Mouse (Mus musculus): ENCODE results near the gene Rnf224. TPM values are rescaled to one million over a fixed set of nuclear protein-coding genes. Genes with fewer than 3 reads are reported as not detected.

Gene Rnf224
- polyA plus RNA-seq, 1 experiment from 2014 or later: not detected

- peaks cover 5% of the 10 kb centered on the region for H3K36me3 ChIP-seq
- peak overlapping the region; percentile 91 for H3K27ac ChIP-seq
- peak overlapping the region; percentile 84 for H3K9ac ChIP-seq
- ATAC-seq (ENCODE audit: low FRiP score): peak; percentile 57
- 2% methylated on average over 45 of the region's 53 CpGs for WGBS
- peaks cover 22% of the 10 kb centered on the region for H3K4me1 ChIP-seq
- H3K4me2 ChIP-seq (replicated peaks): peak overlapping the region; percentile 81
- no peaks in the 10 kb centered on the region for H3K9me3 ChIP-seq (replicated peaks)
- H3K4me3 ChIP-seq: peak overlapping the region; percentile 72
- no peaks in the 10 kb centered on the region for H3K27me3 ChIP-seq
Observed at GRCm38 (mm10) chr2:25223681-25224491, 12.7 kb downstream of the Rnf224 start.

GRCm38 (mm10) chr2:25221331-25221772 lies 15.2 kb downstream of the Rnf224 start:
- Histone ChIP-seq H3K4me3 (no peak overlapping the region), H3K9ac (no peak overlapping the region), H3K4me2 (replicated peaks) (no peak overlapping the region), H3K27me3 (no peaks in the 10 kb centered on the region), H3K36me3 (peaks cover 5% of the 10 kb centered on the region), H3K4me1 (peaks cover 16% of the 10 kb centered on the region), H3K27ac (no peak overlapping the region), H3K9me3 (replicated peaks) (no peaks in the 10 kb centered on the region)
- 75% methylated on average over 5 of the region's 5 CpGs for WGBS
- no peak for ATAC-seq (ENCODE audit: low FRiP score)

- H3K27ac ChIP-seq: no peak within 1 kb of the TSS
- H3K9ac ChIP-seq: no peak within 1 kb of the TSS
- no peak within 1 kb of the TSS for H3K4me2 ChIP-seq (replicated peaks)
- peaks cover 7% of the 10 kb centered on the region for H3K4me1 ChIP-seq
- no peak within 1 kb of the TSS for H3K4me3 ChIP-seq
- no peaks in the 10 kb centered on the region for H3K9me3 ChIP-seq (replicated peaks)
- H3K27me3 ChIP-seq: peaks cover 7% of the 10 kb centered on the region; the same call in 1 of the 2 replicates
- no peak for ATAC-seq (ENCODE audit: low FRiP score)
- H3K36me3 ChIP-seq: peaks cover 5% of the 10 kb centered on the region
Observed at GRCm38 (mm10) chr2:25218445-25218844, 18.1 kb downstream of the Rnf224 start, which contains the start of gene Fam166a. TSS of gene Fam166a (plus strand) at chr2:25218745.

GRCm38 (mm10) chr2:25217666-25218065 lies 18.9 kb downstream of the Rnf224 start:
- H3K4me1 ChIP-seq: peaks cover 3% of the 10 kb centered on the region; the same call in 1 of the 2 replicates
- no peak overlapping the region for H3K9ac ChIP-seq
- H3K27me3 ChIP-seq: peaks cover 9% of the 10 kb centered on the region; the same call in 1 of the 2 replicates
- peaks cover 5% of the 10 kb centered on the region for H3K36me3 ChIP-seq
- no peak overlapping the region for H3K27ac ChIP-seq
- H3K4me3 ChIP-seq: no peak overlapping the region
- H3K4me2 ChIP-seq (replicated peaks): no peak overlapping the region
- no peaks in the 10 kb centered on the region for H3K9me3 ChIP-seq (replicated peaks)
- ATAC-seq (ENCODE audit: low FRiP score): no peak
- WGBS: 67% methylated on average over 2 of the region's 2 CpGs

- ATAC-seq (ENCODE audit: low FRiP score): no peak
- no peaks in the 10 kb centered on the region for H3K9me3 ChIP-seq (replicated peaks)
- H3K4me2 ChIP-seq (replicated peaks): no peak within 1 kb of the TSS
- H3K27me3 ChIP-seq: peaks cover 9% of the 10 kb centered on the region; the same call in 1 of the 2 replicates
- WGBS: 71% methylated on average over 3 of the region's 3 CpGs
- H3K36me3 ChIP-seq: no peaks in the 10 kb centered on the region
- H3K4me1 ChIP-seq: peaks cover 17% of the 10 kb centered on the region
- no peak within 1 kb of the TSS; the same call in 1 of the 2 replicates for H3K9ac ChIP-seq
- H3K27ac ChIP-seq: no peak within 1 kb of the TSS
- no peak within 1 kb of the TSS for H3K4me3 ChIP-seq
Observed at GRCm38 (mm10) chr2:25214444-25214843, 22.1 kb downstream of the Rnf224 start, which contains the start of gene Stpg3. TSS of gene Stpg3 (minus strand) at chr2:25214637.

GRCm38 (mm10) chr2:25213266-25213865 lies 23.2 kb downstream of the Rnf224 start:
- H3K36me3 ChIP-seq: no peaks in the 10 kb centered on the region
- ATAC-seq (ENCODE audit: low FRiP score): no peak
- no peak overlapping the region; the same call in 1 of the 2 replicates for H3K9ac ChIP-seq
- H3K27me3 ChIP-seq: peaks cover 9% of the 10 kb centered on the region; the same call in 1 of the 2 replicates
- peaks cover 24% of the 10 kb centered on the region for H3K4me1 ChIP-seq
- no peak overlapping the region for H3K27ac ChIP-seq
- 62% methylated on average over 23 of the region's 23 CpGs for WGBS
- H3K4me2 ChIP-seq (replicated peaks): no peak overlapping the region
- no peak overlapping the region for H3K4me3 ChIP-seq
- no peaks in the 10 kb centered on the region for H3K9me3 ChIP-seq (replicated peaks)

GRCm38 (mm10) chr2:25211121-25211670 lies 25.4 kb downstream of the Rnf224 start, which contains the start of gene Nelfb:
TSS of gene Nelfb (minus strand) at chr2:25211489.
- Histone ChIP-seq H3K36me3 (peaks cover 11% of the 10 kb centered on the region), H3K9ac (peak within 1 kb of the TSS; percentile 84), H3K4me2 (replicated peaks) (peak within 1 kb of the TSS; percentile 95), H3K27ac (peak within 1 kb of the TSS; percentile 86), H3K27me3 (peaks cover 9% of the 10 kb centered on the region; the same call in 1 of the 2 replicates), H3K4me1 (peaks cover 24% of the 10 kb centered on the region), H3K9me3 (replicated peaks) (no peaks in the 10 kb centered on the region), H3K4me3 (peak within 1 kb of the TSS; percentile 68)
- under 1% methylated on average over 44 of the region's 44 CpGs for WGBS
- peak; percentile 95 for ATAC-seq (ENCODE audit: low FRiP score)

GRCm38 (mm10) chr2:25210686-25211085 lies 25.9 kb downstream of the Rnf224 start:
- Histone ChIP-seq H3K27me3 (peaks cover 9% of the 10 kb centered on the region; the same call in 1 of the 2 replicates), H3K4me3 (peak overlapping the region; percentile 68), H3K27ac (peak overlapping the region; percentile 86), H3K4me1 (peaks cover 24% of the 10 kb centered on the region), H3K9me3 (replicated peaks) (no peaks in the 10 kb centered on the region), H3K9ac (peak overlapping the region; percentile 84), H3K4me2 (replicated peaks) (peak overlapping the region; percentile 95), H3K36me3 (peaks cover 16% of the 10 kb centered on the region)
- under 1% methylated on average over 24 of the region's 24 CpGs for WGBS
- ATAC-seq (ENCODE audit: low FRiP score): peak; percentile 61

- Histone ChIP-seq H3K4me2 (replicated peaks) (no peak overlapping the region), H3K27me3 (no peaks in the 10 kb centered on the region), H3K4me3 (no peak overlapping the region), H3K9me3 (replicated peaks) (no peaks in the 10 kb centered on the region), H3K4me1 (peaks cover 24% of the 10 kb centered on the region), H3K9ac (no peak overlapping the region), H3K27ac (no peak overlapping the region), H3K36me3 (peaks cover 47% of the 10 kb centered on the region)
- ATAC-seq (ENCODE audit: low FRiP score): no peak
- 90% methylated on average over 1 of the region's 1 CpGs for WGBS
Observed at GRCm38 (mm10) chr2:25207593-25207992, 29.0 kb downstream of the Rnf224 start.

GRCm38 (mm10) chr2:25203631-25204214 lies 32.9 kb downstream of the Rnf224 start:
- no peak overlapping the region for H3K4me3 ChIP-seq
- H3K27me3 ChIP-seq: no peaks in the 10 kb centered on the region
- no peak overlapping the region for H3K9ac ChIP-seq
- H3K9me3 ChIP-seq (replicated peaks): no peaks in the 10 kb centered on the region
- 76% methylated on average over 4 of the region's 4 CpGs for WGBS
- ATAC-seq (ENCODE audit: low FRiP score): no peak
- H3K4me2 ChIP-seq (replicated peaks): no peak overlapping the region
- H3K4me1 ChIP-seq: peaks cover under 1% of the 10 kb centered on the region; the same call in 1 of the 2 replicates
- no peak overlapping the region for H3K27ac ChIP-seq
- peaks cover 83% of the 10 kb centered on the region for H3K36me3 ChIP-seq

- ATAC-seq (ENCODE audit: low FRiP score): no peak
- peaks cover 70% of the 10 kb centered on the region for H3K36me3 ChIP-seq
- peaks cover 21% of the 10 kb centered on the region for H3K27me3 ChIP-seq
- H3K4me1 ChIP-seq: peaks cover 10% of the 10 kb centered on the region; the same call in 1 of the 2 replicates
- H3K4me3 ChIP-seq: no peak overlapping the region
- 95% methylated on average over 2 of the region's 2 CpGs for WGBS
- no peak overlapping the region for H3K4me2 ChIP-seq (replicated peaks)
- H3K9ac ChIP-seq: no peak overlapping the region
- no peaks in the 10 kb centered on the region for H3K9me3 ChIP-seq (replicated peaks)
- no peak overlapping the region for H3K27ac ChIP-seq
Observed at GRCm38 (mm10) chr2:25200631-25201030, 36.0 kb downstream of the Rnf224 start.

- Histone ChIP-seq H3K9me3 (replicated peaks) (no peaks in the 10 kb centered on the region), H3K4me3 (no peak overlapping the region), H3K27ac (no peak overlapping the region), H3K36me3 (peaks cover 43% of the 10 kb centered on the region), H3K4me2 (replicated peaks) (no peak overlapping the region), H3K9ac (no peak overlapping the region), H3K27me3 (peaks cover 42% of the 10 kb centered on the region), H3K4me1 (peaks cover 24% of the 10 kb centered on the region)
- no peak for ATAC-seq (ENCODE audit: low FRiP score)
Observed at GRCm38 (mm10) chr2:25197946-25198345, 38.6 kb downstream of the Rnf224 start.

All from hindbrain, embryonic 12.5 days (tissue).